Mouse (Mus musculus) embryonic facial prominence, embryonic 13.5 days (tissue): ENCODE measurements around the gene Spaca3. TPM values are rescaled to one million over a fixed set of nuclear protein-coding genes. Genes with fewer than 3 reads are reported as not detected.

Experiments
- ATAC-seq: fragments of 200-750 bp; cut with Nextera tagmentation; 2 replicates; pipeline ENCODE4 v1.8.0; 2017; ENCODE audit warnings: low read depth; ENCODE audit not compliant: insufficient number of reproducible peaks, insufficient read depth, low FRiP score, low TSS enrichment
- H3K27ac ChIP-seq: fragments of 300-500 bp; sonication (generic); 2 replicates; pipeline ENCODE4 v1.5.1; 2015; ENCODE audit warnings: moderate library complexity, mild to moderate bottlenecking, inconsistent platforms
- H3K27me3 ChIP-seq: fragments of 300-500 bp; sonication (generic); 2 replicates; pipeline ENCODE4 v1.6.1; 2015; ENCODE audit warnings: mild to moderate bottlenecking, inconsistent platforms
- H3K36me3 ChIP-seq: fragments of 300-500 bp; sonication (generic); 2 replicates; pipeline ENCODE4 v1.6.1; 2015; ENCODE audit warnings: mild to moderate bottlenecking, inconsistent platforms
- H3K4me1 ChIP-seq: fragments of 300-500 bp; sonication (generic); 2 replicates; pipeline ENCODE4 v1.6.1; 2015; ENCODE audit warnings: inconsistent platforms
- H3K4me2 ChIP-seq: fragments of 300-500 bp; sonication (generic); 2 replicates; pipeline ENCODE4 v1.6.1; 2015; ENCODE audit warnings: moderate library complexity, mild to moderate bottlenecking, inconsistent platforms
- H3K4me3 ChIP-seq: fragments of 300-500 bp; sonication (generic); 2 replicates; pipeline ENCODE4 v1.5.1; 2015; ENCODE audit warnings: mild to moderate bottlenecking, inconsistent platforms
- H3K9ac ChIP-seq: fragments of 300-500 bp; sonication (generic); 2 replicates; pipeline ENCODE4 v1.6.1; 2015; ENCODE audit warnings: mild to moderate bottlenecking, inconsistent platforms
- H3K9me3 ChIP-seq: fragments of 300-500 bp; sonication (generic); 2 replicates; pipeline ENCODE4 v1.6.1; 2016; ENCODE audit warnings: inconsistent platforms
- WGBS: fragments of 180-500 bp; shearing (Covaris S2); methylation state at CpG from one replicate; pipeline ENCODE4 v1.1.7; 2015; ENCODE audit warnings: mixed read lengths; 5-methylcytosine and 5-hydroxymethylcytosine counted together
- polyA plus RNA-seq: library from polyadenylated mRNA; unstranded; fragments of >200 nt; fragmentation: Nextera tagmentation; extraction: Ambion mirVana; gene quantifications from 2 replicates; pipeline ENCODE4 v1.2.1, GENCODE M21; 2015

Spaca3 gene
- polyA plus RNA-seq, 1 experiment from 2014 or later = not detected

DNA sequence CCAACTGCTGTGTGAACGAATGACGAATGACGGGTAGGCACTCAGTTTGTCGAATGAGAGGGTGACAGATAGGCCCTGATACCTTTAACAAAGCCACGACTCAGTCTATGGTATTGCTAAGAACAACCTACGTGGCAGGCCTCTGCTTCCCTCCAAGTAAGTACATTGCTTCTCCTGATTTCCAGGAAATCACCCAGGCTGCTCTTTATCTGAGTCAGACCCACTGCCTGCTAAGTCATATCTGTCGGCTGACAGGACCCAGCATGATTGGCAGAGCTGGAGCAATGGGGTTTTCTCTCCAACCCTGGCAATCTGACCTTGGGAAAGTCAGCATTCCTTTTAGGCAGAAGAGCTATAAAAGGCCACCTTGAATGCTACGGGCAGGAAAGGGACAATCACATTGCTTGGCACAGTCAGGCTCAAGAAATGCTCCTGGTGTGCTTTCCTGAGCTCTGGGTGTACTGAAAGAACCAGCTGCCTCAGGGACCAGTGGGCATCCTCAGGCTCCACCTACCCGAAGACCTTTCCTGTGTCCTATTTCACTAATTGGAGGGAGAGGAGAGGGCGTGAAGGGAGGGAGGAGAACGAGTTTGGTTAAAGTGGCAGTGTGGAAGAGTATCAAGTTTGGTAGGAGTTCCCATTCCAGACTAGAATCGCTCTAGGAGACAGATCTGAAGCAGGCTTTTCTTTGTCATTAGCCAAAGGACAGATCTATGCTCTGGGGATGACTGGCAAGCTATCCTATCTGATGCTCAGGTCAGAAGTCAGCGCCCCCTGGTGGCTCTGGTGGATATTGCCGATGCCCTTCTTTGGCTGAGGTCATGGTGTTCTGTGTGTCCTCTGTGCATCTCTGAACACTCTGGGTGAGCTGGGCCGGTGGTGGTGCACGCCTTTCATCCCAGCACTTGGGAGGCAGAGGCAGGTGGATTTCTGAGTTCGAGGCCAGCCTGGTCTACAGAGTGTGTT, 14.6 kb downstream of the Spaca3 start:
- Histone ChIP-seq H3K4me3 (no peak overlapping the region), H3K4me1 (peaks cover 6% of the 10 kb centered on the region), H3K27ac (no peak overlapping the region), H3K9me3 (no peaks in the 10 kb centered on the region), H3K4me2 (no peak overlapping the region), H3K36me3 (no peaks in the 10 kb centered on the region), H3K9ac (no peak overlapping the region), H3K27me3 (no peaks in the 10 kb centered on the region)
- no peak for ATAC-seq
- 64% methylated on average over 17 of the region's 17 CpGs for WGBS

DNA sequence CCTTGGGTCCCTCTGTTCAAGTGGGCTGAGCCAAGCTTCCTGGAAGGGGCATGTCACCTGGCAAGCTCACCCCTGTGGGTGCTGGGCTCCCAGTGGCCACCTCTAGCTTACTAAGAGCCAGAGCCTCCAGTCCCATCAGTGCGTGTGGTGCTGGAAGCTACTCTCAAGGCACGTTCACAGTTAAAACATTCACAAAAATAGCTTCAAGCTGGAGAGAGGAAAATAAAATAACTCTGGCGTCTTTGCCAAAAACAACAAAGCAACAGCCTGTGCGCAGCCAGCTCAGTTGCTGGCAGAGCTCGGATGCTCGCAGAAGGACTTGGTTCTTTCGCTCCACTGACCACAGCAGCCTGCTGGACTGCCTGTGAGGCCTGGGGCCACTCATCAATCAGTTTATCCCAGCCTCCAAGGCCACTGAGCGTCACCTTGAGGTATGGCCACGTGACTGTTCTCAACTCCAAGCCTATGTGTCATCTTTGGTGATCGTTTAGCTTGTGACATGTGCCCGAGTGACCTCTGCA, 19.0 kb downstream of the Spaca3 start:
- Histone ChIP-seq H3K9ac (no peak overlapping the region), H3K9me3 (no peaks in the 10 kb centered on the region), H3K4me1 (peaks cover 6% of the 10 kb centered on the region), H3K4me2 (no peak overlapping the region), H3K36me3 (no peaks in the 10 kb centered on the region), H3K4me3 (no peak overlapping the region), H3K27me3 (no peaks in the 10 kb centered on the region), H3K27ac (peak overlapping the region; percentile 68)
- no peak for ATAC-seq
- 52% methylated on average over 11 of the region's 11 CpGs for WGBS

- WGBS = 84% methylated on average over 2 of the region's 2 CpGs
- Histone ChIP-seq H3K36me3 (no peaks in the 10 kb centered on the region), H3K4me2 (no peak overlapping the region), H3K27ac (no peak overlapping the region), H3K4me3 (no peak overlapping the region), H3K9ac (no peak overlapping the region), H3K4me1 (peaks cover 6% of the 10 kb centered on the region), H3K27me3 (no peaks in the 10 kb centered on the region), H3K9me3 (no peaks in the 10 kb centered on the region)
- no peak for ATAC-seq
These were observed 19.9 kb downstream of the Spaca3 start for GRCm38 (mm10) chr11:80878026-80878425.

- Histone ChIP-seq H3K9ac (no peak overlapping the region), H3K4me3 (no peak overlapping the region), H3K27me3 (no peaks in the 10 kb centered on the region), H3K4me2 (no peak overlapping the region), H3K9me3 (no peaks in the 10 kb centered on the region), H3K36me3 (no peaks in the 10 kb centered on the region), H3K4me1 (peaks cover 2% of the 10 kb centered on the region; the same call in 1 of the 2 replicates), H3K27ac (no peak overlapping the region)
- ATAC-seq = no peak
- 82% methylated on average over 7 of the region's 7 CpGs for WGBS
These were observed 24.2 kb downstream of the Spaca3 start for GRCm38 (mm10) chr11:80882229-80882810.

DNA sequence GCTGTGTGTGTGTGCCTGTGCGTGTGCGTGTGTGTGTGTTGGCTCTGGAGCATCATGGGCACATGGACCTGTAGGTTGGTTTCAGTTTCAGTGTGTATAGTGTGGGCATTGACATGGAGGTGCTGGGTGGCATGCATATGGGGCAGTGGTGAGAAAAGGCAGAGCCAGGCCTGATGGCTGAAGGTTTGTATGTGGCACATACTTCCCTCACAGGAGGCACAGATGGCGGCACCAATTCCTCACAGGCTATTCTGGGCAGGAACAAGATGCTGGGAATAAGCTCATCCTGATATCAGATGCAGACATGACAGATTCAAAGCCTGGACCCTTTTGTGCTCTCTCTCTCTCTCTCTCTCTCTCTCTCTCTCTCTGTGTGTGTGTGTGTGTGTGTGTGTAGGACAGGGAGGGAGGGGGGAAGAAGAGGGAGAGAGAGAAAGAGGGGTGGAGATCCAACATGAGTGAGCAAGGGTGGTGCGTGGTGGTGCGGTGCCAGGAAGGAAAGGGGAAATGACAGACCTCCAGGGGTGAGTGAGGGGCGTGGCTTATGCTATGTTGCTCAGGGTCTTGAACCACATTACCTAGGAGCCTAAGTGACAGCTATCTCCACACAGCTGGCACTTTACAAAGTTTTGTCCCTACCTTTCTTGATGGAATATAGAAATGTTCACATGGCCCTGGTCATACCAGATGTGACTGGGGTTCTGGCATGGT, 26.5 kb downstream of the Spaca3 start:
- no peaks in the 10 kb centered on the region for H3K9me3 ChIP-seq
- H3K27ac ChIP-seq = no peak overlapping the region
- H3K4me3 ChIP-seq = no peak overlapping the region
- 74% methylated on average over 6 of the region's 6 CpGs for WGBS
- H3K4me1 ChIP-seq = no peaks in the 10 kb centered on the region
- H3K27me3 ChIP-seq = 0 out of 2 replicates have a peak, but pooled peaks cover 6% of the 10 kb centered on the region
- H3K9ac ChIP-seq = no peak overlapping the region
- no peak overlapping the region for H3K4me2 ChIP-seq
- no peaks in the 10 kb centered on the region for H3K36me3 ChIP-seq
- ATAC-seq = no peak

DNA sequence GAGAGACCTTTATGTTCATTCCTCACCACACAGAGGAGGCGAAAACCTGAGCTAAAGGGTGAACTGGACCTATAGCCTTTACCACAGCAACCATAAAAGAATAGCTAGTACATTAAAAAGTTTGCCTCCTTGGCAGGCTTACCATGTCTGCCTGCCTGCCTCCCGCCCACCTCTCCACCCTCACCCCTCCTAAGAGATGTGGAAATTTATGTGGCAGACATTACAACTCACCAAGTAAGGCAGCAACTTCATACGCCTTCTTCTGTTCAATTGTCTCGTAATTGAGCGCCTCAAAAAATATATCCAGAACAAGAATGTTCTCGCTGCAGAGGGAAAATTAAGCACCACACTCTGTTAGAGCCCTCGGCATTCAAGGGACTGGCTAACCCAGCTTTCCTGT, 28.2 kb downstream of the Spaca3 start:
- no peak for ATAC-seq
- 77% methylated on average over 7 of the region's 7 CpGs for WGBS
- Histone ChIP-seq H3K4me2 (no peak overlapping the region), H3K36me3 (no peaks in the 10 kb centered on the region), H3K27ac (no peak overlapping the region), H3K4me3 (no peak overlapping the region), H3K27me3 (peaks cover 17% of the 10 kb centered on the region; the same call in 1 of the 2 replicates), H3K9me3 (no peaks in the 10 kb centered on the region), H3K4me1 (no peaks in the 10 kb centered on the region), H3K9ac (no peak overlapping the region)

DNA sequence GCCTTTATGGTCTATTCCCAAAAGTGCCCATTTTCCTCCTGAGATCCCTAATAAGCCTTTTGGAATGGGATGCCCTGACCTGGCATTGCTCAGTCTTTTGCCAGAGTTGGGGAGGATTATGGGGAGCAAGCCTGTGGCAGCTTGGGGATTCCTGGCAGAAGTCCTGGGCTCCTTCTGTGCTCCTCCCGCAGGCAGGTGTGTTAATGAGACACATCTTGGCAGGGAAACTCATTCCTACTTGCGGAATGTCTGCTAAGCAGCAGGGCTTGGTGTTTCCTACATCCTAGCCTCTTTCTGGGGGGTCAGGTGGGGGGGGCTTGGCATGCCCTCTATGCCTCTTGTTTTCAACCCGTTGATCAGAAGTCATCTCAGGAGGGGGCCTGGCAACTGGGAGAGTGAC, 28.9 kb downstream of the Spaca3 start:
- 63% methylated on average over 3 of the region's 3 CpGs for WGBS
- H3K4me1 ChIP-seq = no peaks in the 10 kb centered on the region
- peaks cover 20% of the 10 kb centered on the region; the same call in 1 of the 2 replicates for H3K27me3 ChIP-seq
- H3K4me3 ChIP-seq = no peak overlapping the region
- no peak overlapping the region for H3K27ac ChIP-seq
- H3K4me2 ChIP-seq = no peak overlapping the region
- no peaks in the 10 kb centered on the region for H3K36me3 ChIP-seq
- H3K9me3 ChIP-seq = no peaks in the 10 kb centered on the region
- H3K9ac ChIP-seq = no peak overlapping the region
- ATAC-seq = no peak

DNA sequence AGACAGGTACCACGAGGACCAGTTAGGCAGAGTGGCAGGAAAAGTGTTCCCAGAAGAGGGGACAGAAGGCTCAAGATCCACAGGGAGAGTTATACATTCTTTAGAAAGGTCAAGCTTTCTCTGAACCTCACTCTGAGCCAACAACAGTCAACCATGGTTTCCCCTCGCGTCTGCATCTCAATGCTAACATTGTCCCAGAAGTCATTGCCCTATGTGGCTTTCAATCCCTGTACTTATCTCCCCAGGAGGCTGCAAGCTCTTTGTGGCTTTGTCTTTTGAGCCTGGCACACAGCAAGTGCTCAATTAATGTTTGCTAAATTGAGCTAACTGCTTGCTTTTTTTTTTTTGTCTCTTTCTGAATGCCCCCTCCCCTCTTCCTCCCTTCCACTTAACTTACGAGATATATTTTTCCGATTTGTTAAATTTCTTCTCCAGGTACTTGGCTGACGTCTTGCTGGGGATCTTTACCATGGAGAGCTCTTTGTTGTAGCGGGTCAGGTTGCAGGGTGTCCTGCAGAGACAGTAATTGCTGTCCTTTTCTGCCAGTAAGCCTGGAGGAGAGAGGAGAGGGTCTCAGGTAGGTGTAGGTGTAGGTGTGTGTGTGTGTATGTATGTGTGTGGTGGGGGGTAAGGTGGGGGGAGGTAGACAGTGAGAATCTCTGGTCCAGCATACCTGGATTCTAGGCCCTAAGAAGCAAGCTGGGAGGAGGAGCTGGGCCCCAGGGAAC, 31.3 kb downstream of the Spaca3 start:
- no peak for ATAC-seq
- Histone ChIP-seq H3K27me3 (peaks cover 20% of the 10 kb centered on the region; the same call in 1 of the 2 replicates), H3K4me2 (no peak overlapping the region), H3K36me3 (no peaks in the 10 kb centered on the region), H3K27ac (no peak overlapping the region), H3K9ac (no peak overlapping the region), H3K9me3 (no peaks in the 10 kb centered on the region), H3K4me1 (no peaks in the 10 kb centered on the region), H3K4me3 (no peak overlapping the region)
- WGBS = 7% methylated on average over 7 of the region's 7 CpGs

- H3K4me1 ChIP-seq = no peaks in the 10 kb centered on the region
- no peaks in the 10 kb centered on the region for H3K9me3 ChIP-seq
- peaks cover 8% of the 10 kb centered on the region; the same call in 1 of the 2 replicates for H3K27me3 ChIP-seq
- H3K9ac ChIP-seq = no peak overlapping the region
- H3K4me3 ChIP-seq = no peak overlapping the region
- no peak overlapping the region for H3K27ac ChIP-seq
- 82% methylated on average over 3 of the region's 3 CpGs for WGBS
- no peak for ATAC-seq
- H3K36me3 ChIP-seq = no peaks in the 10 kb centered on the region
- H3K4me2 ChIP-seq = no peak overlapping the region
These were observed 37.7 kb downstream of the Spaca3 start for GRCm38 (mm10) chr11:80895853-80896252.

GRCm38 (mm10) chr11:80900555-80900954, 42.4 kb downstream of the Spaca3 start:
- Histone ChIP-seq H3K4me1 (no peaks in the 10 kb centered on the region), H3K9me3 (no peaks in the 10 kb centered on the region), H3K27ac (no peak overlapping the region), H3K36me3 (no peaks in the 10 kb centered on the region), H3K4me3 (no peak overlapping the region), H3K9ac (no peak overlapping the region), H3K4me2 (no peak overlapping the region), H3K27me3 (no peaks in the 10 kb centered on the region)
- no peak for ATAC-seq
- WGBS = 75% methylated on average over 4 of the region's 4 CpGs

DNA sequence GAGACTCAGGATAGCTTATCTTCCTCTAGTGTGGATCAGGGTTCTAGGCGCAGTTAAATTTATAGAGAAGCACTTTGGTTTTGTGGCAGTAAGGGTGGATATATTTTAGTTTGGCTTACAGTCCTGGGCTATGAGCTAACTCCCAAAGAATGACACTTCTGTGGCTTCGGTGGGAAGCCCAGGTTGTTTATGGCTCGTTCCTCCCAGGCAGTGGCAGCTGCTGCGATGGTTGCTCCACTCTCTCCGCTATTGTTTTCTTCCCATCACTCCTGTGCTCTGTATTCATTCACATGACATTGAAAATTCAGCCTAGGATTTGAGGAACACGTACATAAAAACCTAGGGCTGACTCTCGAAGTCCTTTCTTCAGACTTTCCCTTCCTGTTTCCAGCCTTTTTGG, 44.5 kb downstream of the Spaca3 start:
- Histone ChIP-seq H3K27me3 (no peaks in the 10 kb centered on the region), H3K36me3 (no peaks in the 10 kb centered on the region), H3K4me2 (no peak overlapping the region), H3K9me3 (no peaks in the 10 kb centered on the region), H3K4me1 (no peaks in the 10 kb centered on the region), H3K9ac (no peak overlapping the region), H3K4me3 (no peak overlapping the region), H3K27ac (no peak overlapping the region)
- 75% methylated on average over 7 of the region's 7 CpGs for WGBS
- ATAC-seq = no peak
